Mouse (Mus musculus) liver, postnatal 0 days (tissue): Measurements from ENCODE around the gene Tnfrsf26.

ENCODE experiments used
- CTCF ChIP-seq: sonication (generic); IDR thresholded peaks from 2 replicates; pipeline ENCODE4 v1.5.1; 2016; ENCODE audit warnings: antibody characterized with exemption, low read depth
- EP300 ChIP-seq: IDR thresholded peaks from 2 replicates; pipeline ENCODE4 v1.6.1; 2016; ENCODE audit warnings: antibody characterized with exemption, low read depth, mild to moderate bottlenecking

- TF ChIP-seq CTCF (no peak), EP300 (no peak)
Observed at GRCm38 (mm10) chr7:143599428-143600230, 28.9 kb downstream of the Tnfrsf26 start, which contains the start of gene Cars.
